Mouse (Mus musculus) neural tube, embryonic 11.5 days (tissue): ENCODE measurements around the gene Ets1. TPM values are rescaled to one million over a fixed set of nuclear protein-coding genes. Genes with fewer than 3 reads are reported as not detected.

Experiments
- ATAC-seq: fragments of 200-750 bp; cut with Nextera tagmentation; 2 replicates; pipeline ENCODE4 v1.8.0; 2017; ENCODE audit warnings: moderate number of reproducible peaks, mild to moderate bottlenecking, moderate TSS enrichment, moderate library complexity; ENCODE audit not compliant: insufficient read depth, low FRiP score, low TSS enrichment
- DNase-seq: peaks from one replicate; pipeline ENCODE4 v3.0.0-alpha.2; 2015; ENCODE audit warnings: low spot score
- H3K27ac ChIP-seq: fragments of 300-500 bp; sonication (generic); 2 replicates; pipeline ENCODE4 v1.5.1; 2014; ENCODE audit warnings: low read depth, mild to moderate bottlenecking, low read length
- H3K27me3 ChIP-seq: fragments of 300-500 bp; sonication (generic); 2 replicates; pipeline ENCODE4 v1.6.1; 2014; ENCODE audit warnings: mild to moderate bottlenecking, low read length, mixed read lengths; ENCODE audit not compliant: control insufficient read depth, insufficient read depth
- H3K36me3 ChIP-seq: fragments of 300-500 bp; sonication (generic); 2 replicates; pipeline ENCODE4 v1.6.1; 2014; ENCODE audit warnings: mild to moderate bottlenecking, low read length, moderate library complexity, mixed read lengths; ENCODE audit not compliant: control insufficient read depth, insufficient read depth
- H3K4me1 ChIP-seq: fragments of 300-500 bp; sonication (generic); 2 replicates; pipeline ENCODE4 v1.6.1; 2014; ENCODE audit warnings: low read length, mixed read lengths; ENCODE audit not compliant: control insufficient read depth, insufficient read depth
- H3K4me2 ChIP-seq: fragments of 300-500 bp; sonication (generic); 2 replicates; pipeline ENCODE4 v1.6.1; 2014; ENCODE audit warnings: low read depth, mild to moderate bottlenecking, moderate library complexity
- H3K4me3 ChIP-seq: fragments of 300-500 bp; sonication (generic); 2 replicates; pipeline ENCODE4 v1.5.1; 2014; ENCODE audit warnings: low read depth, low read length
- H3K9ac ChIP-seq: fragments of 300-500 bp; sonication (generic); 2 replicates; pipeline ENCODE4 v1.6.1; 2014; ENCODE audit warnings: mild to moderate bottlenecking, low read length
- H3K9me3 ChIP-seq: fragments of 300-500 bp; sonication (generic); 2 replicates; pipeline ENCODE4 v1.6.1; 2016; ENCODE audit warnings: low read length; ENCODE audit not compliant: control insufficient read depth
- WGBS: fragments of 180-500 bp; shearing (Covaris S2); extraction: QIAGEN DNeasy Blood & Tissue Kit; methylation state at CpG from one replicate; pipeline ENCODE4 v1.1.7; 2014; 5-methylcytosine and 5-hydroxymethylcytosine counted together
- polyA plus RNA-seq: library from polyadenylated mRNA; unstranded; fragments of >200 nt; fragmentation: Nextera tagmentation; extraction: Ambion mirVana; gene quantifications from 2 replicates; pipeline ENCODE4 v1.2.1, GENCODE M21; 2014

The Ets1 gene
- polyA plus RNA-seq, 1 experiment from 2014 or later: 34.4 TPM

- ATAC-seq: no peak
Measured at GRCm38 (mm10) chr9:32620446-32620845, 15.6 kb upstream of the Ets1 start.

GRCm38 (mm10) chr9:32629385-32629981 is 6.5 kb upstream of the Ets1 start:
- Histone ChIP-seq H3K9me3 (no peaks in the 10 kb centered on the region), H3K4me2 (no peak overlapping the region), H3K36me3 (no peaks in the 10 kb centered on the region), H3K4me1 (no peaks in the 10 kb centered on the region), H3K4me3 (no peak overlapping the region), H3K27me3 (no peaks in the 10 kb centered on the region), H3K9ac (no peak overlapping the region), H3K27ac (no peak overlapping the region)
- ATAC-seq: no peak
- 58% methylated on average over 1 of the region's 1 CpGs for WGBS
- DNase-seq: no peak

More at GRCm38 (mm10) chr9:32620446-32620845, 15.6 kb upstream of the Ets1 start:
- no peak overlapping the region for H3K4me2 ChIP-seq
- H3K9me3 ChIP-seq: no peaks in the 10 kb centered on the region
- no peak for DNase-seq
- 94% methylated on average over 3 of the region's 3 CpGs for WGBS
- no peaks in the 10 kb centered on the region for H3K27me3 ChIP-seq
- no peak overlapping the region for H3K27ac ChIP-seq
- H3K4me3 ChIP-seq: no peak overlapping the region
- no peak overlapping the region for H3K9ac ChIP-seq
- H3K4me1 ChIP-seq: no peaks in the 10 kb centered on the region
- no peaks in the 10 kb centered on the region for H3K36me3 ChIP-seq

- no peaks in the 10 kb centered on the region for H3K9me3 ChIP-seq
- H3K36me3 ChIP-seq: no peaks in the 10 kb centered on the region
- DNase-seq (no peak), ATAC-seq (no peak)
- no peak overlapping the region for H3K4me3 ChIP-seq
- no peaks in the 10 kb centered on the region for H3K27me3 ChIP-seq
- no peaks in the 10 kb centered on the region for H3K4me1 ChIP-seq
- no peak overlapping the region for H3K9ac ChIP-seq
- H3K27ac ChIP-seq: no peak overlapping the region
- no peak overlapping the region for H3K4me2 ChIP-seq
Measured at GRCm38 (mm10) chr9:32631341-32631740, 4.7 kb upstream of the Ets1 start.

GRCm38 (mm10) chr9:32632237-32632636 is 3.8 kb upstream of the Ets1 start:
- H3K9ac ChIP-seq: no peak overlapping the region
- H3K4me2 ChIP-seq: no peak overlapping the region
- H3K27ac ChIP-seq: no peak overlapping the region
- no peaks in the 10 kb centered on the region for H3K9me3 ChIP-seq
- no peak overlapping the region for H3K4me3 ChIP-seq
- H3K27me3 ChIP-seq: peaks cover 2% of the 10 kb centered on the region; the same call in 1 of the 2 replicates
- DNase-seq (no peak), ATAC-seq (no peak)
- H3K4me1 ChIP-seq: no peaks in the 10 kb centered on the region
- WGBS: 53% methylated on average over 7 of the region's 7 CpGs
- H3K36me3 ChIP-seq: no peaks in the 10 kb centered on the region

- Histone ChIP-seq H3K27me3 (peaks cover 6% of the 10 kb centered on the region; the same call in 1 of the 2 replicates), H3K4me2 (no peak overlapping the region), H3K4me1 (no peaks in the 10 kb centered on the region), H3K27ac (no peak overlapping the region), H3K4me3 (no peak overlapping the region), H3K36me3 (no peaks in the 10 kb centered on the region), H3K9ac (no peak overlapping the region), H3K9me3 (no peaks in the 10 kb centered on the region)
- no peak for DNase-seq
- no peak for ATAC-seq
- 43% methylated on average over 3 of the region's 3 CpGs for WGBS
Measured at GRCm38 (mm10) chr9:32644981-32645380, 9.0 kb downstream of the Ets1 start.

GRCm38 (mm10) chr9:32645475-32645874 is 9.5 kb downstream of the Ets1 start:
- Histone ChIP-seq H3K36me3 (no peaks in the 10 kb centered on the region), H3K4me2 (no peak overlapping the region), H3K9me3 (no peaks in the 10 kb centered on the region), H3K9ac (no peak overlapping the region), H3K27me3 (peaks cover 6% of the 10 kb centered on the region; the same call in 1 of the 2 replicates), H3K4me1 (no peaks in the 10 kb centered on the region), H3K27ac (no peak overlapping the region), H3K4me3 (no peak overlapping the region)
- ATAC-seq: no peak
- 22% methylated on average over 9 of the region's 9 CpGs for WGBS
- no peak for DNase-seq

GRCm38 (mm10) chr9:32646539-32647258 is 10.7 kb downstream of the Ets1 start:
- Histone ChIP-seq H3K4me2 (no peak overlapping the region), H3K4me3 (no peak overlapping the region), H3K27me3 (peaks cover 6% of the 10 kb centered on the region; the same call in 1 of the 2 replicates), H3K4me1 (no peaks in the 10 kb centered on the region), H3K9me3 (no peaks in the 10 kb centered on the region), H3K27ac (no peak overlapping the region), H3K36me3 (no peaks in the 10 kb centered on the region), H3K9ac (no peak overlapping the region)
- DNase-seq: no peak
- no peak for ATAC-seq
- 48% methylated on average over 11 of the region's 11 CpGs for WGBS

- no peaks in the 10 kb centered on the region for H3K4me1 ChIP-seq
- peaks cover 6% of the 10 kb centered on the region; the same call in 1 of the 2 replicates for H3K27me3 ChIP-seq
- DNase-seq (no peak), ATAC-seq (no peak)
- H3K9me3 ChIP-seq: no peaks in the 10 kb centered on the region
- no peak overlapping the region for H3K4me3 ChIP-seq
- no peaks in the 10 kb centered on the region for H3K36me3 ChIP-seq
- H3K4me2 ChIP-seq: no peak overlapping the region
- H3K9ac ChIP-seq: no peak overlapping the region
- no peak overlapping the region for H3K27ac ChIP-seq
- 87% methylated on average over 7 of the region's 7 CpGs for WGBS
Measured at GRCm38 (mm10) chr9:32647506-32648250, 11.7 kb downstream of the Ets1 start.
